Mouse (Mus musculus) bone marrow, adult 2 months (tissue): ENCODE results near the gene Atp5g1.

Source experiments
- CTCF ChIP-seq: fragments of 200-500 bp; IDR thresholded peaks from 2 replicates; pipeline ENCODE4 v1.5.1; 2011; ENCODE audit warnings: low read length, control low read depth; ENCODE audit not compliant: control insufficient read depth, insufficient read depth
- POLR2A ChIP-seq: fragments of 200-500 bp; IDR thresholded peaks from 2 replicates; pipeline ENCODE4 v1.6.1; 2011; ENCODE audit warnings: low read depth, mild to moderate bottlenecking, control low read depth, low read length, borderline replicate concordance; ENCODE audit not compliant: control insufficient read depth

- no peak for TF ChIP-seq POLR2A
- no peak for TF ChIP-seq CTCF
Observed at GRCm38 (mm10) chr11:96049939-96050338, 25.5 kb downstream of the Atp5g1 start.
